Mouse (Mus musculus): Measurements from ENCODE around the gene 3110082I17Rik.
"Not testable (repeated sequence)": the region's sequence is repeated elsewhere in the genome, so short reads cannot be mapped to it uniquely, and the experiment has no call there.

3110082I17Rik gene

DNA sequence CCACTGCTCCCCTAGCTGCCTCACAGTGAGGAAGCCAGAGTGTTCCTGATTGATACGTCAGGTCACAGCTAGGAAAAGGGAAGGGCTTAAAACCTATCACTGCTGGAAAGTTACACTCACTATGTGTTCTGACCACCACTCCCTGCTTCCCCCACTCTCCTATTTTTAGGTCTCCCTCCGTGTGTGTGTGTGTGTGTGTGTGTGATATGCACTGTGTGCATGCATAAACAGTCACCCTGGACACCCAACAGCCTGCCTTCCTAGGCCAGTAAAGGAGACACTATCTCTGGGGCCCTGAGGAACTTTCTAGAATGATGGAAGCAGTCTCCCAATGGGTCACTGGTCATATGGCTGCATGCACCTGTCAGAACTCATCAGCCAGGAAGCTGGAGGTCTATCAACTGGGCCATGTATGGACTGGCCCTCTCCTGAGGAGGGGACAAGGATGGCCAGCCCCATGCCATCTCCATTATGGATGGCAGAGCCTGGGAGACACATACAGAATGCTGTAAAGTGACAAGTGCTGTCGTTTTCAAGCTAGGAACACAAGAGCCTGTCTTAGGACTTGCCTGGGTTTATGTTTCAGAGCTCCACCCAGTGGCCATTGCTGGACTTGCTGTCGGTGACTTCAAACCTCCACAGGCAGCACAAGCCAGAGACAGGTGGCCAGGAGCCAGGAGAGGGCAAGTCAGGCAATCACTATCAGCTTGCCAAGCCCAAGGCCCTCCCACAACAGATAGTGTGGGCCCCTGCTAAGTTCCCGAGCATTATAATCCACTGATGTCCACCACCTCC lies 62.2 kb downstream of the 3110082I17Rik start:
- peak; percentile 69 for DNase-seq (ENCODE audit: extremely low read depth, insufficient read length, low spot score)

DNA sequence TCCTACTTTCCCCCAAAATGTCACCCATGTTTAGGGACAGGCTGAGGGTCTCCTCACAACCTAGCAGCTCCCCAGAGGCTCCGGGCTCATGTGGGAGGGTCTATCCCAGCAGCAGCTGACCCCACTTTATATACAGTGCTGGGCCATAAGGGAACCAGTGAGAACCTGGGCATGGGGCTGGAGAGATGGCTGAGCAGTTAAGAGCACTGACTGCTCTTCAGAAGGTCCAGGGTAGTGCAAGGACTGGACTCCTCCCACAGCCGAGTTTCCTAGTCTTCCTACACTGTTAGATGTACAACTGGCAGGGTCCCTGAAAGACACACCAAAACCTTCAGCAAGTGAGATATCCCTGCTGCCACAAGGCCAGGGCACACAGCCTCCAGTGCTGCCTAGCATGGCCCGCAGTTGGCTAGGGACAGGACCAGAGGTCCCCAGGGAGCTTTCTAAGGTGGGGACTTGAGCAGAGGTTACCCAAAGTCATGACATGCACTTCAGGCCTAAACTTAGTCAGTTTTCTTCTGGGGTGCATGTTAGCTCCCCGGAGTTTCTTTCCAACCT lies 62.9 kb downstream of the 3110082I17Rik start:
- DNase-seq (ENCODE audit: extremely low read depth, insufficient read length, low spot score) = no peak

DNA sequence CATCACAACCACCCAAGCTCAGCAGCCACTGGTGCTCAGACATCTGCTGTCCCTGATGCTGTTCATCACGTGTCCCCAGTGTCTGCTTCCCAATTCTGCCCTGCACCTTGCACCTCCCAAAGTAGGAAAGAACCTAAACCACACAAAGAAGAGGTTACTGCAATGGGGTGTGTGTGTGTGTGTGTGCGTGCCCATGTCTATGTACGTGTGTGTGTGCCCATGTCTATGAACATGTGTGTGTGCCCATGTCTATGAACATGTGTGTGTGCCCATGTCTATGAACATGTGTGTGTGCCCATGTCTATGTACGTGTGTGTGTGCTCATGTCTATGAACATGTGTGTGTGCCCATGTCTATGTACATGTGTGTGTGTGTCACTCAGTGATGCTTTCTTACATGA lies 64.8 kb downstream of the 3110082I17Rik start:
- no peak for DNase-seq (ENCODE audit: extremely low read depth, insufficient read length, low spot score)

DNA sequence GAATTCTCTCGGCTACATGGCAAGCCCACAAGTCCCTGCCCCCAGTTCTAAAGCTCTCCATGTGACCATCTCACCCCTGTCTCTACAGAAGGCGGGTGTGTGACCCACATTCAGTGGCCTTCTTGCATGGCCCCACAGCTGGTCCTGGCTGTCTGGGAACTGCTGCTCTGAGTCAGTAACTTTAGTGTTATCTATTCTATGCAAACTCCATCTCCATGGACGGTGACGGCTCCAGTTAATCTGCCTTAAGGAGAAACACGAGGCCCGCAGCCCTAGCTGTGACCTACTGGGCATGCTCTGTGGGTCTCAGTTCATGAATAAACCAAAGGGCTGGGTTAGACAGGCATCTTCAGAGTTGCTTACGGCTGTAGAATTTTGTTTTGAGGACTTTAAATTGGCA lies 65.9 kb downstream of the 3110082I17Rik start:
- DNase-seq (ENCODE audit: extremely low read depth, insufficient read length, low spot score) = no peak

DNA sequence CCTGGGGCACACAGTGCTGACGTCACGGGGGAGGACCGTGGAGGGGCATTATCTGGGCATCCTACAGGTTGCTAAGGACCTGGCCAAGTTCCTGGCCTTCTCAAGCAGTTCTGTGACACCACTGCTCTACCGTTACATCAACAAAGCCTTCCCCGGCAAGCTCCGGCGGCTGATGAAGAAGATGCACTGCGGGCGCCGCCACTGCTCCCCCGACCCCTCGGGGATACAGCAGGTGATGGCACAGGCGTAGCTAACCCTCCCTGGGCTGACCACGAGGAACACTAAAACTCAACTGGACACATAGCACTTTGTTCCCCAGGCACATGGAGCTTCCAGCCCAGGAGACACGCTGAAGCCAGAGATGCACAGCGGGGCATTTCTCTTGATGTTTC lies 67.1 kb downstream of the 3110082I17Rik start:
- no peak for DNase-seq (ENCODE audit: extremely low read depth, insufficient read length, low spot score)

DNA sequence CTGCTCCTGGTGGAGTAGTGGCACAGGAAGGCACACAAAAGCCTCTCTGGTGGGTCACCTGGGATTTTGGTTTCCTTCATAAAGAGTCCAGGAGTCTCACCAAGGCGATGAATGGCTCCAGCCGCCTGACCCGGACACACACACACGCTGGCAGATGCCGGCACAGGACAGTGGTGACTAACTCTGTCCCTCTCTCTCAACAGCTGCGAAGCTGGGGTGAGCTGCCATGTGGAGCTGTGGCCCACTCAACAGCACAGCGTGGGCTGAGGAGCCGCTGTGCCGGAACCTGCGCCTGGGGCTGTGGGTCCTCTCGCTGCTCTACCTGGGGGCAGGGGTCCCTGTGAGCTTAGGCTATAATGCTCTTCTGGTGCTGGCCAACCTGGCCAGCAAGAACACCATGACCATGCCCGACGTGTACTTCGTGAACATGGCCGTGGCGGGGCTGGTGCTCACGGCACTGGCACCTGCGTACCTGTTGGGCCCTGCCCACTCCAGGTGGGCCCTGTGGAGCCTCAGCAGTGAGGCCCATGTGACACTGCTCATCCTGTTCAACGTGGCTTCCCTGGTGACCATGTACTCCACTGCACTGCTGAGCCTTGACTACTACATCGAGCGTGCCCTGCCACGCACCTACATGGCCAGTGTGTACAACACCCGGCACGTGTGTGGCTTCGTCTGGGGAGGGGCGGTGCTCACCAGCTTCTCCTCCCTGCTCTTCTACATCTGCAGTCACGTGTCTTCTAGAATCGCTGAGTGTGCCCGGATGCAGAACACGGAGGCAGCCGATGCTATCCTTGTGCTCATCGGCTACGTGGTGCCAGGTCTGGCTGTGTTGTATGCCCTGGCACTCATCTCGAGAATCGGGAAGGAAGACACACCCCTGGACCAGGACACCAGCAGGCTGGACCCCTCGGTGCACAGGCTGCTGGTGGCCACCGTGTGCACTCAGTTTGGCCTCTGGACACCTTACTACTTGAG lies 67.8 kb downstream of the 3110082I17Rik start:
- no peak for DNase-seq (ENCODE audit: extremely low read depth, insufficient read length, low spot score)

DNA sequence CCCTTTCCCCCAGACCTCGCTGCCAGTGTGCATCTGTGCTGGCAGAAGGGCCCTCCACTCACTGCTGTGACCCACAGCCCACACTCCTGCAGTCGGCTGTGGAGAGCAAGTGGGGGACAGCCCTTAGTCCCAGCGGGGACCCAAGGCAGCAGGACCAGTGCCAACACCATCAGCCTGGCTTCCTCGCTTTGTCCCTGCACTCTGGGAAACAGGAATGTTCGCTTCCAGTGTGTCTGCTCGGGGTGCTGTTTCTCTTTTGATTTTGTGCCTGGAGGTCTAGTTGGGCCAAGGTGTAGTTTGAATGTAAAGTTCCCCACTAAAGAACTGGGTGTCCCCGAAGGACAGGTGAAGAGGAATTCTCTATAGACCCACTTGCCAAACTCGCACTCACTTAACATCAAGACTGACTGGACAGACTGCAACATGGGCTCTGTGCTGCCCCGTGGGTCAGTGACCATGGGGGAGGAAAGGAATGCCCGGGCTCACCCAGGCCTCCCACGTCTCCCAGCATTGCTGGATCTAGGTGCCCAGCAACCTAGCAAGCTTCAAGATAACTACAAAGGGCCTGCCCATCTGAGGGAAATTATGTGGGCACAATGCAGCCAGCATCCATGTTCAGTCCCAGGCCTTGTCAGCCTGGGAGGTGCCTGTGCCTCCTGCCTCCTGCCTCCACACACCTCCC lies 68.9 kb downstream of the 3110082I17Rik start:
- DNase-seq (ENCODE audit: extremely low read depth, insufficient read length, low spot score) = no peak

DNA sequence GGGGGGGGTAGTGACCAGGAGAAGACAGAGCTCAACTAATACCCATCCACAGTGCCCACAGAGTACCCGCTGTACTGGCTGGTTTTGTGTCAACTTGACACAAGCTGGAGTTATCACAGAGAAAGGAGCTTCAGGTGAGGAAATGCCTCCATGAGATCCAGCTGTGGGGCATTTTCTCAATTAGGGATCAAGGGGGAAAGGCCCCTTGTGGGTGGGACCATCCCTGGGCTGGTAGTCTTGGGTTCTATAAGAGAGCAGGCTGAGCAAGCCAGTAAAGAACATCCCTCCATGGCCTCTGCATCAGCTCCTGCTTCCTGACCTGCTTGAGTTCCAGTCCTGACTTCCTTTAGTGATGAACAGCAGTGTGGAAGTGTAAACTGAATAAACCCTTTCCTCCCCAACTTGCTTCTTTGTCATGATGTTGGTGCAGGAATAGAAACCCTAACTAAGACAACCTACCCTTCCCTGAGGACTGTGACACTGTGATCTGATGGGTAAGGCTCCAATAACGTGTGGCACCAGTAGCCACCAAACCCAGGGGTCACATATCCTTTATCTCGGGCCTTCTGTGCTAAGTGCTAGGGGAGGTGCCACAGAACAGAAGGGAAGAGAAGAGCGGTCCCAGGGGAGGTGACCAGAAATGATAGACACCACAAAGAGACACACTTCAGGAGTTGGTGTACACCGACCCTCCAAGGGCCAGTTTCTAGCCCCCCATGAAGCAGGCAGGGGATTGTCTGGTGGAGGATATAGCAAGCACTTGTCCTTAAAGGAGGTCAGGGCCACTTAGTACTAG lies 69.8 kb downstream of the 3110082I17Rik start:
- not testable (repeated sequence) for DNase-seq (ENCODE audit: extremely low read depth, insufficient read length, low spot score)

DNA sequence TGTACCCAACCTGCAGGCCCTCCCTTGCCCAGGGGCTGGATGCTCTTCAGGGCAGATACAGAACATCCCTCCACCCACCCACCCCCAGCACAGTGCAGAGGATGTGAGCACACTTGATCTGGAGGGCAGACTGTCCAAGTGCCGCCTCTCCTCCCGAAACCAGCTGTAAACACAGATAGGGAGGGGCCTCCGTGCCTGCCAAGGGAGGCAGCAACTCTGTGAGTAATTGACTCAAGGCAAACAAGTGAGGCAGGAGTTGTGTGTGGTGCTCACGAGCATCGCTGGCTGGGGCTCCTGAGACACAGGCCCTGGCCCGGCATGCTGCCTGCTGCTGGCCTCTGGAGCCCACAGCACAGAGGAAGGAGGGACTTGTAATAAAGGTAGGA lies 70.7 kb downstream of the 3110082I17Rik start:
- DNase-seq (ENCODE audit: extremely low read depth, insufficient read length, low spot score) = peak; percentile 71

DNA sequence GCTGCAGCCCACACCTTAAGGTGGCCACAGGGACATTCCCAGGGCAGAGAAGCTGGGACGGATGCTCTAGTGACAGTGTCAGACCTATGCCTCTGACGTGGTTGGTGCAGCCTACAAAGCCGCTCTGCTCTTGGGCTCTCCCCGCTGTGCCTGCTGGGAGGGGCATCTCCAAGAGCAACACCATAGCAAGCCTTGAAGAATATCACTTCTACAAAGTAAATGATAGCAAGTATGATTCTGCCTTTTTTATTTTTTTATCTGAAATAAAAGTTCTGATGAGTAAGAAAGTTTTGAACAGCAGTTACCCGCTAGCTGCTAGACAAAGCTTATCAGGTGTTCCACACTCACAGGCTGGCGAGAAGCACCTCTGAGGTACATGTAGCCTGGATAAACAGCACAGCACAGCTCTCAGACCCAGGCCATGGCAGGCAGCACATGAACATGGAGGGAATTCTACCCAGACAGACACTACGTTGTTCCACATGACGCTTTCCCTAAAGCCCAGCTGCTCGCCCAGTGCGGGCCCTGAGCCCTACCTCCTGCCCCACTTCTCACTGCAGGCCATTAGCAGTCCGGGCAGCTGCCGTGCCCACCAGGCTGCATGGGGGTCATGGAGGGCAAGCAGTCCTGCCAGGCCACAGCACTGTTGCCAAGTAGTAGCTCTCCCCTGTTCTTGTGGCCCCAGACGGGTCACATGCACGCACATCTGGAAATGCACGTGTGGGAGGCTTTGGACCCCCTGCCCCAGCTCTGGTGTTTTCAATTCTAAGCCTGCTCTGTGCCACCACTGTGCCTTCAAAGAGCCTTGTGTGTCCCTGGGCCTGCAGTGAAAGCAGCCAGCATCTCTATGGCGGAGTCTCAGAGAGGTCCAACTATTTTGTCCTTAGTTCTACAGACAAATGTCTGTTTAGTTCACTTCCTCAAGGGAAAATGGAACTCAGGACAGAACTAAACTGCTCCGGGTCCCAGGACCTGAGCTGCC lies 71.3 kb downstream of the 3110082I17Rik start:
- no peak for DNase-seq (ENCODE audit: extremely low read depth, insufficient read length, low spot score)

DNA sequence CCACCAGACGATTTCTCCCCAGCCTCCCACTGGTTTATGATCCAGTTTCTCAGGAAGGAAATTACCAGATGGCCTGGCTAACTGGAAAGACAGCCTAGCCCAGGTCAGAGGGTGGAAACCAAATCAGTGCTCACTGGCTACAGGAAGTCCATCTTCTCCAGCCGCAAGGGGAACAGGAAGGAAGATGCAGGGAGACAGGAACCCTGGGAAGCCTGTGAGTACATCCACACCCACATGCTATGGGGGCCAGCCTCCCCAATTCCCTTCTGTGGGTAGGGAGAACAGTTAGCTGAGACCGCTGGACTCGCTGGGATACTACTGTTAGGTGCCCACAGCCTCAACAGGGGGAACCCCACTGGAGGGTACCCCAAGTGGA lies 72.1 kb downstream of the 3110082I17Rik start:
- no peak for DNase-seq (ENCODE audit: extremely low read depth, insufficient read length, low spot score)

DNA sequence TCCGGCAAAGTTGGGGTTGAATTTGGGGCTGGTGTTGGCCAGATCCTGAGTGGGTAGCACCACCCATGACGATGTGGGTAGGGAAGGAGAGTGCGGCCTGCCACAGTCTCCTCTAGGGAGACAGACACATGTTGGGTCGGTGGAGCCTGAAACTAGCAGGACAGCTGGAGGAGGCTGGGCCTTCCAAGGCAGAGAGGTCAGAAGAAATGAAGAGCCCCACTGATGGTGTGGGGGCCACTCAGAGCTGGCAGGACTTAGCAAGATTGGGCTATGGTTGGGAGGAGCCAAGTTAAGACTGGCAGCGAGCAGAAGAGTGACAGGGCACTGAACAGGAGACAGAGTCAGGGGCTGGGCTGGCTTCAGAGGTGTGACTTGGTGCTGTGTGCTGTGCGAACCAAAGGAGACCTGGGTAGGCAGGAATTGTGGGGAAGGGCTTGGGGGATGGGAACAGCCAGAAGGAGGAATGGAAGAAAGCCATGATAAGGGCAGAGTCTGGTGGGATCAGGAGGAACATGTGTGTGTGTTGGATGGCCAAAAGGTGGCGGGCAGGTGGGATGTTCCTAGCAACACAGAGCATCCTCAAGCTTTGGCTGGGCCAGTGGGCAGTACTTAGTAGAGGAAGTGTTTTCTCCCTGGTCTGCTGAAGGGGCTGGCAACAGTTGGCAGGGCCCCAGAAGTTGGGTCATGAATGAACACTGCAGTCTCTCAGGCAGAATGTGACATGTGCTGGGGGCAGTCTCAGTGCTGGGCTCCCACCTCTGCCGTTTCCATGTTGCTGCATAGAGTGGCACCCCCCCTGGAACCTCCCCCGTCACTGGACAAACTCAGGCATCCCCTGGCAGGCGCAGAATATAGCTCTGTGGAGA lies 72.8 kb downstream of the 3110082I17Rik start:
- DNase-seq (ENCODE audit: extremely low read depth, insufficient read length, low spot score) = no peak

DNA sequence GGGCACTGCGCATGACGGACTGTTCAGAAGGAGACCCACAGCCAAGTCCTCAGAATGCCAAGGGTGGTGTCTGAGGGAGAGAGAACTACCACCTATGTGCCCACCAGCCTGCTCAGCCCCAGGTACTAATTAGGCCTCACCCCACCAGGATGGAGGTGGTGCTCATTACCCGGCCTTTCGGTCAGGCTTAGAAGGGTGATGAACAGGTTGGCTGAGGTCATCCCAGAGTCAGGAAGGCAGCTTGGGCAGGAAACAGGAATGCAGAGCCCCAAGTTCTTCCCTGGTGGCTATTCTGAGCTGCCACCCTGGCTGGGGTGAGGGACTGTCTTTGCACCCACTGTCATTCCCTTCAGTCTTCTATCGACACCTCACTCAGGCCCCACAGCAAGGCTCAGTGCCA lies 74.3 kb downstream of the 3110082I17Rik start:
- DNase-seq (ENCODE audit: extremely low read depth, insufficient read length, low spot score) = no peak

DNA sequence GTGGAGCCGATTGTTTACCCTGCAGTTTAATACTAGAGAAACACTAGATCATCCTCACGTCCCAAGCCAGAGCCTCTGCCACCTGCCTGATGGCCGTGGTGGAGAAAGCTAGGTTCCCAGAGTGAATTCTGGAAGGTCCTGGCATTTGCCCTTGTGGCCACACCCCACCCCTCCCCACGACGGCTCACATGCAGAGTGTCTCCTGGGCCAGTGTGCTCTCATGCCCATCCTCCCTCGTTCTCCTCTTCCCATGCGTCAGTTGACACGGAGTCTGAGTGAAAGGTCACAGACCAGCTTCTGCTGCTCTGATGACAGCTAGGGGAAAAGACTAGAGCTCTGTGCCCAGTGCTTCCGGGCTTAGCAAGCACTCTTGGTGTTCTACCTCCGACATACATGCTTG lies 75.8 kb downstream of the 3110082I17Rik start:
- DNase-seq (ENCODE audit: extremely low read depth, insufficient read length, low spot score) = no peak

DNA sequence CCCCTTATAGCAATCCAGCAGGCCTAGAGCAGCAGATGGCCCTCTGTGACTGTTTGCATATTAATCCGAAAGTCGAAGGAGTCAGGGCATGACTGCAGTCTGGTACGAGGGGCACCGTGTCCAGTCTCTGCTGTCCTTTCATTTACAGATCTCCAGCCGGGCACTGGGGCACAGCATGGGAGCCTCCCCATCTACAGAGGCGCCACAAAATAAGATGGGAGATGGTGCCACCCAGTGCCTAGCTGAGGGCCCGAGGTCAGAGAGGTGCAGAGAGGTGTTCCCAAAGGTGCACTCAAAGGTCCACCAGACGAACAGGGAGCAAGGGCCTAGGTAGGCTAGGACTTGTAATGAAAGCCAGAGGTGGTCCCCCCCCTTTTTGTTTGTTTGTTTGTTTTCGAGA lies 77.1 kb downstream of the 3110082I17Rik start:
- DNase-seq (ENCODE audit: extremely low read depth, insufficient read length, low spot score) = no peak

DNA sequence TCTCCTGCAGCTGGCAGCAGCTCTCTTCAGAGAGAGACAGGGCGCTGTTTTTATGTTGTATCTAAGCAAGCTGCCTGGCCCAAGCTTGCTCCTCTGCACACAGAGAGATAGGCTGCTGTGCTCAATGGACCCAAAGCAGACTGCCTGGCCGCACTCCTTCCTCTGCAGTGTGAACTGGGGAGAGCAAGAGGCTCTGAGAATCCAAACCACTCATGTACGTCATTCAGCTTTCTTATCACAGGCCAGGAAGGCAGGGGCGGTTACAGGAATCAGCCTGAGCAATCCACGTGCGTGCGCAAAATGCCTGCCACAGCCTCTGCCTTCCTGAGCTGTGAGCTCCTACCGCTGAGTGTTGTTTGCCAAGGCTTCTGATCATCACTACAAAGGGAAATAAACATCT lies 77.6 kb downstream of the 3110082I17Rik start:
- no peak for DNase-seq (ENCODE audit: extremely low read depth, insufficient read length, low spot score)

DNA sequence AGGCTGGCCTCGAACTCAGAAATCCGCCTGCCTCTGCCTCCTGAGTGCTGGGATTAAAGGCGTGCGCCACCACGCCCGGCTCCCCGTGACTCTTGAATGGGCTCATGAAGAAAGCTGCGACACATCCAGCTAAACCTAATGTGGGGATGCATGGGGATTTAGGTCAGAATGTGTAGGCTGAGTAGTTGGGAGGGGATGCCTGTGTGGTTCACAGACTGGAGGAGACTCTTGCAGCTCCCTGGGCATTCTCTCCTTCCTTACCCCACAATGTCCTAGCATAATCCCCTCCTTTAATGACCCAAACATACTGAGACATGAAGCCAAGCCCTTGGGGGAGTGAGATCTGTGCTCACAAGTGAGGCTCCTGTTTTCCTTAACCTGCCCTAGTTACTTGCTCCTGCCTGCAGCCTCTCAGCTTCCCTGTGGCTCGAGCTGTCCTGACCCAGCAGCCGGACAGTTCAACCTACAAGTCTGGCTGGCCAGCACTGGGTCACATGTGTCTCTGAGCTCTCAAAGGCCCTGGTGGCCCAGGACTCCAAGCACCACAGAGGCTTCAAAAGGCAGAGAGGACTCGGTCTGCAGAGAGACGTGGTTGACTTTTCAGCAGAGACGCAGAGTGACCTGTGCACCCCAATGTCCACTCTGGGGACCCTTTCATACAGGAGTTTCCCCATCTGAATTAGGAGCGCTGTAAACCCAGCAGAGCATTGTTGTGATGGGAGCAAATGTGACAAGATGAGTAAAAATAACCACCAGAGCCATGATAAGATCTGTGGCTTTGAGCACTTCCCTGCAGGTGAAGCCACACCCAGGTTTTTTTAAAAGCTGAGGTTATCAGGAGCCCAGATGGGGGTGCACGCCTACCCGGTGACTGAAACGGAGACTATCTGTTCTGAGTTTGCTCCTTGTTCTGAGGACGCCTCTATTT lies 78.5 kb downstream of the 3110082I17Rik start:
- DNase-seq (ENCODE audit: extremely low read depth, insufficient read length, low spot score) = no peak
